Mouse (Mus musculus) lung, postnatal 36 days (tissue): ENCODE results near the gene Nid1.
A peak's percentile ranks its signal among the peaks of the same experiment; 100 is the strongest.
"Not testable (repeated sequence)": the region's sequence is repeated elsewhere in the genome, so short reads cannot be mapped to it uniquely, and the experiment has no call there.

ENCODE experiments used
- DNase-seq: peaks from one replicate; pipeline ENCODE4 v3.0.0; 2022; ENCODE audit warnings: mixed read lengths

The Nid1 gene

DNA sequence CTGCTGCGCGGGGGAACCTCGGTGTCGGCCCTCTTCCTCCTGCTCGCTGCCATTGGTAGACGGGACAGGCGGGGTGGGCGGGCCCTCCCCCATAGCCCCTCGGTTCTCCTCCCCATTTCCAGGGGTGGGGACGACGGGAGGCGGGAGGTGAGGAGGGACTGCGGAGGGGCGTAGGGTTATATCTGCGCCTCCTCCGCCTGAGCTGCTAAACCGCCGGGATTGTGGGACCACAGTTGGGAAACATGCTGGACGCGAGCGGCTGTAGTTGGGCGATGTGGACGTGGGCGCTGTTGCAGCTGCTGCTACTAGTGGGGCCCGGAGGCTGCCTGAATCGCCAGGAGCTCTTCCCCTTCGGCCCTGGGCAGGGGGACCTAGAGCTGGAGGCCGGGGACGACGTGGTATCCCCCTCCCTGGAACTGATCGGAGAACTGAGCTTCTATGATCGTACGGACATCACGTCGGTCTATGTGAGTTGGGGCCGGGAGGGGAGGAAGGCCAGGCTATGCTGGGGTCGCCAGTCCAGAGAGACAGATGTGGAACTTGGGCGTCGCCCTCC lies at the start of gene Nid1:
TSS of gene Nid1 (plus strand) at position 92 of the 556 bp plus-strand sequence.
- DNase-seq: peak; percentile 26

DNA sequence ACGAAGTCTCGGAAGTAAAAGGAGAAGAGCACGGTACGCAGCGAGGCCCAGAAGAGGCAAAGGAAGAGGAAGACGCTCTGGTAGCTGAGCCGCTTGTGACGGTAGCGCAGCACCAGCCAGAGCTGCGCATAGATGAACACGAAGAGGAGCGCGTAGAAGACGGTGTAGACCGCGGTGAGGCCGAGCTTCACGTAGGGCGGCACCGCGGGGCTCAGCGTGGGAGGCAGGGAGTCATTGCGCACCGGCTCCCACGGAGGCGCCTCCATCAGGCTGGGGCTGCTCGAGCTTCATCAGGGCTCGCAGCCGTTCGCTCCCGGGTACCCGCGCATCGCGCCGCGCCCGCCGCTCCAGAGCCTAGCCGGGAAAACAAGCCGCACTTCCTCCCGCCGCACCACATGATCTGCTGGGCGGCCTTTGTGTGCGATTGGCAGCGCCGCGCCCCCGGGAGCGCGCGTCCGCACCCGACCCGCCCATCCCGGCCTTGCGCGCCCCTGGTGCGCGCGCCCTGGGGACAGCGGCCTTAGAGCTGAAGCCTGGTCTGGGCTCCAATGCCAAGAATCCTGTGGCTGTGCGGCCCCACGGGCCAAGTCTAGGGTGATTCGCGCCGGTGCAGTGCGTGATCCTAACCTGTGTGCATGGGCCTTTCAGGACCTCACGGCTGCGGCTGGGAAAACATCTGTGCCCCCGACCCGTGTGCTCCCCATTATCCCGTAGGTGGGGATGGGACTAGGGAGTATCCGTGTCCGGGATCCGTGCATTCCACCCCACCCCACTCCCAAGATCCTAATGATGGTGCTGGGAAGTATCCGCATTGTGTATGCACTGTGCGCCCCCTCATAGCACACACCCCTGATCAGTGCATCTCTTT lies 43.9 kb upstream of the Nid1 start, which contains the start of gene Gpr137b:
TSS of gene Gpr137b (minus strand) at position 787 of the 868 bp plus-strand sequence.
- DNase-seq: peak; percentile 60

DNA sequence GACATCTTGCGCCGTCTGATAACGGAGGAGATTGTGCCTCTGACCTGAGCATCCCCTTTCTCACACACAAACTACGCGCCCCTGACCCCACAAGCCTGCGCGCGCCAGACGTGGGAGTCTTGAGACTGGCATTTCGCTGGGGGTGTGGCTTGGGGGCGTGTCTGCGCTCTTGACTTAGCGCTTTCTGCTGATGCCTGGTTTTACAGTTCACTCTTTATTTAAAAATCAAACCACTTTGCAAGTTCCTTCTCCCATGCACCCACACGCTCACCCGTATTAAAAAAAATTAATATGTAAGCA lies 43.3 kb upstream of the Nid1 start:
- peak; percentile 44 for DNase-seq

DNA sequence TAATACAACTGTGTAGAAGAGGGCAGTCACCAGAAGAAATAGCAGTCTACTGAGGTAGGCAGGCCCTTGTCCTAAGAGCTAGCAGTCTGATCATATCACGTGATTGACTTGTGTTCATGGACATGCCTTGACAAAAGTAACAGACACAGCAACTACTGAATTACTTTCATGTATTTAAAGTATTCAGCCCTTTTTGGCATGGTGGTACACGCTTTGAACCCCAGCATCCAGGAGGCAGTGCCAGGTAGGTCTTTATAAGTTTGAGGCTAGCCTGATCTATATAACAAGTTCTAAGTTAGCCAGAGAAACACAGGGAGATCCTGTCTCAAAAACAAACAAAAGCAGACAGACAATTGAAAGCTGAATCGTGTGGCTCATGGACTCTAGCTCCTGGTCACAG lies 36.5 kb upstream of the Nid1 start:
- not testable (repeated sequence) for DNase-seq

DNA sequence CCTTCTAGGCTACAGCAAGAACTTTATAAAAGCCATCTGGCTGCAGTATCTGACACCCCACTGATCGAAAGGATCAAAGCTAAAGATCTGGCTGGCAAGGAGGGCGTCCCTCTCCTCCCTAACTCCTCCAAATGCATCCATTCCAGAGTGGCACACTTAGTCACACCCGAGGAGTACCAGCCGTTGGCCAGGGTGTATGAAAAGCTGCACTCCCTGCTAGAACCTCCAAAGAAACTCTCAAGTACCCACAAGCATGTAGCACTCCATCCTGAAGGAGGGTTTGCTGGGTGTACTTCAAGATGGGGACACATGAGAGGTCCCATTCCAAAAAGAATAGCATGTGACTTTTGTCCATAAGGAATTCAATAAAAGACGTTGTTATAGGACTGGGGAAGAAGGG lies 34.5 kb upstream of the Nid1 start:
- peak; percentile 40 for DNase-seq

- not testable (repeated sequence) for DNase-seq
These were observed 34.0 kb upstream of the Nid1 start for GRCm38 (mm10) chr13:13403366-13403765.

DNA sequence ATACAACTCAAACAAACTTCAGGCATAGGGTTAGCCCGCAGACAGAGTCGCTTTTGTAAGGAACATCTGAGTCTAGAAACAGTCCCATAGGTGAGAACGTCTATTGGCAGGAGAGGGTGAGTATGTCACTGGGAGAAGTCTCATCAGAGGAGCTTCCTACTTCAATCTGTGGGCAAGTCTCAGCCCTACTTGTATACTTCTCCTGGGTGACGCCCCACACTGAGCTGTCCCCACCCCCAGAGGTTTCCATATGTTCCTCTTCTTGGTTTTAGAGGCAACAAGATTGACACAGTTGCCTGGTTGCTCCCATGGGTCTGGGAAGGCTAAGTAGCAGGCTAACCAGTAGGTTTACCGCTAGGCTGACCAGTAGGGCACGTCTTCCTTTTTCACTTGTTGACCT lies 33.5 kb upstream of the Nid1 start:
- DNase-seq: peak; percentile 29

- DNase-seq: not testable (repeated sequence)
These were observed 32.7 kb upstream of the Nid1 start for GRCm38 (mm10) chr13:13404517-13405155.

DNA sequence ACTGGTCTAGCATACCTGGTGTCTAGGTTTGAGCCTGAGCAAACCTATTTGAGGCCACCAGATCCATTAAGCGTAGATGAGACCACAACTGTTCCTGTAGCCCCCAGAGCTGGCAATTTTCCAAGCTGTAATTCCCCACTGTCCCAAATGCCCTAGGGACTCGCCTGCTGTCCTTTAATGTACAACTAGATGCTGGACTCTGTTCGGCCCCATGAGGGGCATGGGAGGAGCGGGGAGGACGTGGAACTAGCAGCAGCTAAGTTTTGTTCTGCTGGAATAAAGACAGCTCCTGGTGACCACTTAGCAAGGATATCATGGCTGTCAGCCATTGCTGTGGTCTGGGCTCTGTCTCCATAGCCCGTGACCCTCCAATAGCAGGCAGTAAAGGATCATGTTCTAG lies 31.8 kb upstream of the Nid1 start:
- DNase-seq: not testable (repeated sequence)

GRCm38 (mm10) chr13:13414206-13414605 lies 23.1 kb upstream of the Nid1 start:
- DNase-seq: no peak

GRCm38 (mm10) chr13:13415120-13416006 lies 22.0 kb upstream of the Nid1 start:
- peak; percentile 81 for DNase-seq

GRCm38 (mm10) chr13:13416007-13416337 lies 21.4 kb upstream of the Nid1 start:
- not testable (repeated sequence) for DNase-seq

GRCm38 (mm10) chr13:13418859-13419258 lies 18.5 kb upstream of the Nid1 start:
- peak; percentile 8 for DNase-seq

DNA sequence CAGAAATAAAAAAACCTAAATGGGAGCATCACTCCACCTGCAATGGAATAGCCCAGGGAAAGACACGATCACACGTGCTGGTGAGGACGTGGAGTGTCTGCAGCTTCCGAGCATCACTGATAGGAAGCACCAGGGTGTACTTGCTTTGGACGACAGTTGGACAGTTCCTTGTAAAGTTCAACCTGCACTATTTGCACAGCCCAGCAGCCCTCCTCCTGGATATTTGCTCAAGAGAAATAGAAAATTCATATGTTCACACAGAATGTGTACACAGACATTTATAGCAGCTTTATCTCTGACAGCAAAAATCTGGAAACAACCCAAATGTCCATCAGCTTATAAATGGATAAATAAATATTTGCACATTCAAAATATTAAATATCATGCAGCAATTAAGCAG lies 14.1 kb upstream of the Nid1 start:
- not testable (repeated sequence) for DNase-seq

- DNase-seq: peak; percentile 20
These were observed 1.2 kb upstream of the Nid1 start for GRCm38 (mm10) chr13:13436161-13436560.

GRCm38 (mm10) chr13:13438112-13438953 lies 982 bp downstream of the Nid1 start:
- DNase-seq: peak; percentile 19

DNA sequence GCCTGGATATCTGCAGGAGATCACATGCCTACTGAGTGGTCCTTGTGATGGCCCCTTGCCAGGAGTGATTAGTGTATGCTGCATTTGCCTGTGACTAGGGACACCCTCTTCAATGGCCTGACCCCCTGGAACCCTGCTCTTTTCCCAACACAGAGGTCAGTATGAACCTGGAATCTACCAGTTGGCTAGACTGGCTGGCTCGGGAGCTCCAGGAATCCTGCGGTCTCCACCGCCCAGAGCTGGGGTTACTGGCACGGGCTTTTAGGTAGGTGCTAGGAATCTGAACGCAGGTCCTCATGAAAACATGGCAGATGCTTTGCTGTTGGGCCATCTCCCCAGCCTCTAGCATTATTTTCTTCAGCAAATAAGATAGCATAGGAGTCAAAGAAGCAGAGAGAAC lies 8.2 kb downstream of the Nid1 start:
- DNase-seq: not testable (repeated sequence)

DNA sequence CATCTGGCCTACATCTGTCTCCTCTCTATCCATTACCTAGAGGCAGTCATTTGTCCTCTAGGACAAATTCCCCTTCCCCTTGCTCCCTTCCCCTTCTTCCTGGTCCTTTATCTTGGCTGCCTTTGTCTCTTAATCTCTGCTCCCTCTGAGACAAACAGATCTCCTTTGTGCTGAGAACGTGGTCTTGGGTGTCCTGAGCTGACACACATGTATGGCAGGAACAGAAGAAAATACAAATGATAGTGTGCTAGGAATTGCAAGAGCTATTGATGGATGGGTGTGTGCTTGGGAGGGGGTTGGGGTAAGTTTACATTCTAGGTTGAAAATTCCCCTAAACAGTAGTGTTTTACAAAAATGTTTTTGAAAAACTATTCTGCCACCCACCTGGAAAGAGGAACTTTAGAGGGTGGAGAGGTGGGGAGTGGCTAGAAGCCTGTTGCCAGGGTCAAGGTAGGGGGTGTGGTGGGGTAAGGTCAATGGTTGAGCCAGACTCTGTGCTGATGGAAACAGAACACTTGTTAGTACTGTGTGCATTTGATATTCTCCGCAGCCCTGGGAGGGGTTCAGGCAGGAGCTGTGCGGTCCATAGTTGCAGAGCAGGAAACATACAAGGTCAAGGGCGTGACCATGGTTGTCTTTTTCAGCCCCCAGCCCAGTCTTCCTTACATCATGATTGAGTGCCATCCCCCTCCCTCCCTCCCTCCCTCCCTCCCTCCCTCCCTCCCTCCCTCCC lies 9.5 kb downstream of the Nid1 start:
- not testable (repeated sequence) for DNase-seq

DNA sequence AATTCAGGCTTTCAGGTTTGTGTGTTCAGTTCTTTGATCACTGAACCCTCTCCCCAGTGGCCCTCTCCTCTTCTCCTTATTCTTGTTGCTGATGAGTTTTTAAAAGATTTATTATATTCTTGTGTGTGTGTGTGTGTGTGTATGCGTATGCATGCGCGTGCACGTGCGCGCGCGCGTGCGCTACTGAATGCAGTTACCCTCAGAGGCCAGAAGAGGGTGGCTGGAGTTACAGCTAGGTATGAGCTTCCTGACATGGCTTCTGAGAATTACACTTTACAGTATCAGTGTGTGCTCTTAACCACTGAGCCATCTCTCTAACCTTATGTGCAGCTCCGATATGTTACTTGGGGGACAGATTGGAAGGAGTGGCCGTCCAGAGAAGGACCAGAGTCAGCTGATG lies 12.6 kb downstream of the Nid1 start:
- DNase-seq: not testable (repeated sequence)

- DNase-seq: not testable (repeated sequence)
These were observed 13.6 kb downstream of the Nid1 start for GRCm38 (mm10) chr13:13450931-13451330.

- DNase-seq: peak; percentile 29
These were observed 16.0 kb downstream of the Nid1 start for GRCm38 (mm10) chr13:13453332-13453731.
